Mouse (Mus musculus): ENCODE data around the gene Dnajb4. TPM values are rescaled to one million over a fixed set of nuclear protein-coding genes. Genes with fewer than 3 reads are reported as not detected.

The Dnajb4 gene
- total RNA-seq, 2 experiments from 2014 or later: 75.4 to 78.2 TPM

DNA sequence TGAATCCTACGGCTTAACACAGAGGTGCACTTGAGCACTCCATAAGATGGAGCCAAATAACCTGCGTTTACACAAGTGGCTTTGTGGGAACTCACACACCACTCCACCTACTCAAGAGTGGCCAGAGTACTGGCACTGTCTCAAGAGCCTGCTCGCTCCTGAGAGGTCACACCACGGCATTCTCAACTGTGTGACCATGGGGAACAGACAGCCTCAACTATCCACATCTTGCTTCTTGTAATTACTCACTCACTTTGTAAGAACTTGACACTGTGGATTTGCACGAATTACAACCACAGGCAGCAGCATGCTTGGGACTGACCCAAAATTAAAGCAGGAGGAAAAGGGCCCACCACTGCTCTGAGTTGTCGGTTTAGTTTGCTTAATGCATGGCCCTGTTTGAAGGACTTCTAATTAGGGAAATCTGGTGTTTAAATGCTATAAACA, 18.3 kb downstream of the Dnajb4 start:
- TF ChIP-seq CTCF (IDR thresholded peaks at IDR 0.05): no peak
- intact Hi-C loops (cut with DNase I): loop anchor here (2.0 to 5.0 kb wide), 2 partner anchors 45 to 85 kb away; no protein-coding TSS in a partner anchor
- peak overlapping the region; percentile 79 for H3K4me3 ChIP-seq
- DNase-seq (ENCODE audit: extremely low spot score in 1 of 2, low spot score in 2 of 2): no peak
- peak overlapping the region; percentile 2; the same call in 1 of the 2 replicates for H3K27ac ChIP-seq

- H3K27ac ChIP-seq: no peak overlapping the region
- no peak for TF ChIP-seq CTCF (IDR thresholded peaks at IDR 0.05)
- H3K4me3 ChIP-seq: peak overlapping the region; percentile 79
- no peak for DNase-seq (ENCODE audit: extremely low spot score in 1 of 2, low spot score in 2 of 2)
- intact Hi-C loops (cut with DNase I): loop anchor here (5.0 kb wide), 1 partner anchor 44 kb away; no protein-coding TSS in a partner anchor
These were observed 19.2 kb downstream of the Dnajb4 start for GRCm38 (mm10) chr3:152190679-152191477.

DNA sequence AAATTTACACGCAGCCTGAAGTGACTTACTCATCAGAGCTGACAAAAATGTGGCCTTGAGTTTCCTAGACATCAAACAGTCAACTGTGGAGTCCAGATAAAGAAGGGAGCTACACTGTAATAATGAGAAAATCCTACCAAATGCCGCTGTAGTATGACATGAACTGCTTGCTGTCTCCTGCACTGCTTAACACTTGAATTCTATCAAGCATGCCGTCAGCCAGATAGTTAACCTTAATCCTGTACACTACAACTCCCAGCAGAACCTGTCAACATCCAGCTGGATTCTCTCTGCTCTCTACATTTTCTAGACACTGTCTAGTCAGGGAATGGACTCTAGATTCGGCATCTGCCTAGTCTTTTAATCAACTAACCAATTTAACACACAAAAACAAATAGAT, 20.8 kb downstream of the Dnajb4 start:
- no peak for DNase-seq (ENCODE audit: extremely low spot score in 1 of 2, low spot score in 2 of 2)
- TF ChIP-seq CTCF (IDR thresholded peaks at IDR 0.05): no peak
- H3K27ac ChIP-seq: no peak overlapping the region
- H3K4me3 ChIP-seq: no peak overlapping the region
- intact Hi-C loops (cut with DNase I): no loop called here

DNA sequence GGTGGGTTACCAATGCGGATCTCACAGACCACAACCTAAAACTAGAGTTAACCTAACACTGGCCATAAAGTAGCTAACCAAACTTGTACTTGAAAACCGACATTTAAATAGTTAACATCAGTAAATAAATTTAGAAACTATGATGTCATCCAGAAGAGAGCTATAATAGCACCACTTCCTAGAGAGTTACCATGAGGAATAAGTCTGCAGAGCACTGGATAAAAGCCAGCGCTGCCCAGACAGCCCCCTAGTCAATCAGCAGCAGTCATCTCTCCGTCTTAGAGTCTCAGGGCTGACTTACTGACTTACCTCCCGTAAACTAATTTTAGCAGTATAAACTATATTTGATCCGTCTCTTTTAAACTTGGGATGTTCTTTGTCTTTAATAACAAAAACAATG, 24.0 kb downstream of the Dnajb4 start:
- DNase-seq (ENCODE audit: extremely low spot score in 1 of 2, low spot score in 2 of 2): no peak
- Histone ChIP-seq H3K27ac (no peak overlapping the region), H3K4me3 (no peak overlapping the region)
- intact Hi-C loops (cut with DNase I): no loop called here
- no peak for TF ChIP-seq CTCF (IDR thresholded peaks at IDR 0.05)

DNA sequence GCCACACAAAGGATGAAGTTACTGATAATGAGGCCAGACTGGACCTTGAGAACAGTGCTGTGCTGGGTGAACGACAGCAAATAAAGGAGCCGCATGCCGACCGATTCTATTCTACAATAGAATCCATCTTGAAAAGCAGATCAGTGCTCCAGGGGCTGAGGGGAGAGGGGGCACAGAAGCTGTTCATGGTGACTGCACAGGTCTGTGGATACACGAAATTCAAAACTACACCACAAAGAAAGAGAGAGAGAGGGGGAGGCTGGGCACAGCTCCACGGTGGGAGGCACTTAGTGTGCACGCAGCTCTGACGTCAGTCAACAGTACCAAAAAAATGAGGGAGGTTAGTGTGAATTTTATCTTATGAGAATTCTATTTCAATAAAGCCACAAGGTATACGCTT, 26.6 kb downstream of the Dnajb4 start:
- TF ChIP-seq CTCF (IDR thresholded peaks at IDR 0.05): no peak
- Histone ChIP-seq H3K4me3 (no peak overlapping the region), H3K27ac (no peak overlapping the region)
- DNase-seq (ENCODE audit: extremely low spot score in 1 of 2, low spot score in 2 of 2): no peak
- intact Hi-C loops (cut with DNase I): no loop called here

DNA sequence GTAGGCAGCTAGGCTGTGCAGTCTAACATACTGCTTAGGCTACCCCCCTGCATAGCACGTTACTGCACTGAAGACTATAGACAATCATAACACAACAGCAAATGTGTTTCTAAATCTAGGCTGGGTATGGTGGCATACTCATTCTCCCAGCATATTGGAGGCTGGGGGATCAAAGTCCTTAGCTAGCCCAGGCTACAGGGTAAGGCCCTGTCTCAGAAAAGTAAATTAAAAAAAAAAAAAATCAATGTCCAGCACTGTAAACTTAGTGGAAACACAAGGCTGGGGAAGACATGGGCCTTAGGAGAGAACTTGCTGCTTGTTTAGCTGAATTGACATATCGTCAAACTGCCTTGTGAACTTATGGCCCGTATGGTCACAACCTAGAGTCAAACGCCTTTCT, 29.5 kb downstream of the Dnajb4 start:
- Histone ChIP-seq H3K27ac (no peak overlapping the region), H3K4me3 (no peak overlapping the region)
- intact Hi-C loops (cut with DNase I): no loop called here
- DNase-seq (ENCODE audit: extremely low spot score in 1 of 2, low spot score in 2 of 2): no peak
- TF ChIP-seq CTCF (IDR thresholded peaks at IDR 0.05): no peak

GRCm38 (mm10) chr3:152179285-152179684, 30.8 kb downstream of the Dnajb4 start:
- Histone ChIP-seq H3K27ac (no peak overlapping the region), H3K4me3 (no peak overlapping the region)
- no peak for TF ChIP-seq CTCF (IDR thresholded peaks at IDR 0.05)
- intact Hi-C loops (cut with DNase I): no loop called here
- DNase-seq (ENCODE audit: extremely low spot score in 1 of 2, low spot score in 2 of 2): no peak

DNA sequence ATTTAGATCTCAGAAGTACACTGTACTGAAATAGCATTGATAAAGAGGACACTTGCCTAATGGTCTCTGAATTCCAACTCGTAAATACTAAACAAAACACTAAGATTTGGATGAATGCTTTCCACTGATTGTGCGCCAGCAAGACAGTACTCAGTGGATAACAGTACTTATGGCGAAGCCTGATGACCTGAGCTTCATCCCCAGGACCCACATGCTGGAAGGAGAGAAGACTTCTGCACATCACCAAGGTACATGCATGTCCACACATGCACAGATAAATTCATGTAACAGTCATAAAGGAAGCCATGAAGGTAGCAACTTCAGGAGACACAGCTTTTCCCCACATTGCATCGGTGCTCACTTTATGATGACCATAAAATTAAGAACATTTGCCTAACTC, 31.3 kb downstream of the Dnajb4 start:
- no peak for TF ChIP-seq CTCF (IDR thresholded peaks at IDR 0.05)
- no peak for DNase-seq (ENCODE audit: extremely low spot score in 1 of 2, low spot score in 2 of 2)
- intact Hi-C loops (cut with DNase I): no loop called here
- Histone ChIP-seq H3K27ac (no peak overlapping the region), H3K4me3 (no peak overlapping the region)

DNA sequence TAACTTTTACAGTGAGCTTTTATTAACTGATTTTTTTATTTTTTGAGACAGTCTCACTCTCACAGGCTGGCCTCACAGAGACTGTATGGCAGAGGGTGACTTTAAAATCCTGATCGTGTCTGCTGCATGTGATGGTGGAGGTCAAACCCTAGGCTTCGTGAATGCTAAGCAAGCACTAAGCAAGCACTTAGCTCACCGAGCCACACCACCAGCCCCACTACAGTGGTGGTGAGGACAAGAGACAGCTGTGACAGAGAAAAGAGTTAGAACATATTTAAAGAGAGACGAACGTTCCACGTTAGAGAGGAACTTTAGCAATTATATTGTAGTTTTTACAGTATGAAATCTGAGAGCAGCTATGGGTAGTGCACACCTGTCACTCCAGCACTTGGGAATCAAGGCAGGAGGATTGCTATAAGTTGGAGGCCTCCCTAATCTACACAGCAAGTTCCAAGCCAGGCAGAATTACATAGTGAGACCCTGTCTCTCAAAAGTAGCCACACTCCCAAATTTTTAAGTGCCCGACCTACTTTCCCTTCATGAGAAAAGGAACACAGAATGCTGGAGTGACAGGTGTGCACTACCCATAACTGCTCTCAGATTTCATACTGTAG, 37.7 kb downstream of the Dnajb4 start:
- no peak for DNase-seq (ENCODE audit: extremely low spot score in 1 of 2, low spot score in 2 of 2)
- intact Hi-C loops (cut with DNase I): no loop called here
- no peak for TF ChIP-seq CTCF (IDR thresholded peaks at IDR 0.05)
- Histone ChIP-seq H3K4me3 (no peak overlapping the region), H3K27ac (no peak overlapping the region)

DNA sequence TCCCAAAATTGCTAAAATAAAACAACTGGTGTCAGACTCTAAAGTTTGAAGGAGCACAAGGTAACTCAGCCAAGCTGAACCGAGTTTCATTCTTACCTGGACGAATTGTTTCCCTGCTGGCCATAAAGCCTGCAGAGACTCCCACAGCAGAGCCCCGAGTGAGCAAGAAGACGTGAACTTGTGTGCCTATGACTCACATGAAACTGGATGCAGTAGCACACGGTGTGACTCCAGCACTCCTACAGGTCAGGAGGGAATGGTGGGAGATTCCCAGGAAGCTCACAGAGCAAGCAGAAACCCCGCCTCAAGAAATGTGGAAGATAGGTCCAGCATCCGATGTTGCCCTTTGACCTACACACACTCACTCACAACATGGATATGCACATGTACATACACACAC, 38.2 kb downstream of the Dnajb4 start:
- no peak overlapping the region for H3K27ac ChIP-seq
- intact Hi-C loops (cut with DNase I): no loop called here
- no peak overlapping the region for H3K4me3 ChIP-seq
- no peak for TF ChIP-seq CTCF (IDR thresholded peaks at IDR 0.05)
- DNase-seq (ENCODE audit: extremely low spot score in 1 of 2, low spot score in 2 of 2): no peak

DNA sequence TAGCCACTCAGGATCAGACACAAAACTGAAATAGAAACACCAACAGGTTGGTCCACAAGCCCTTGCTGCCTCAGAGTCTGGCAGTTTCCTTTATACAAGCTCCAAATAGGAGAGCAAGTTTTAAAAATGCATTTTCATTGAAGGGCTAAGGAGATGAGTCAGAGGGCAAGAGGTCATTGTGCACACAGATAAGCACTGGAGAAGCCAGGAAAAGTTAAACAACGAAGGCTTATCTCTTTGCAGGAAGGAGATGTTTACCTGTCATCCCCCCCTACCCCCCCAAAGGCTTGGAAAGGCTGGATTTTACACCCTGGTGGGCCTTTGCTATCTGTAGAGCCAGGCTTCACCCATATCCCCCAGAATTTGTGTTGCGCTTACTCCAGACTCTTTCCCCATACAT, 38.9 kb downstream of the Dnajb4 start:
- TF ChIP-seq CTCF (IDR thresholded peaks at IDR 0.05): no peak
- Histone ChIP-seq H3K27ac (no peak overlapping the region), H3K4me3 (no peak overlapping the region)
- intact Hi-C loops (cut with DNase I): no loop called here
- no peak for DNase-seq (ENCODE audit: extremely low spot score in 1 of 2, low spot score in 2 of 2)

DNA sequence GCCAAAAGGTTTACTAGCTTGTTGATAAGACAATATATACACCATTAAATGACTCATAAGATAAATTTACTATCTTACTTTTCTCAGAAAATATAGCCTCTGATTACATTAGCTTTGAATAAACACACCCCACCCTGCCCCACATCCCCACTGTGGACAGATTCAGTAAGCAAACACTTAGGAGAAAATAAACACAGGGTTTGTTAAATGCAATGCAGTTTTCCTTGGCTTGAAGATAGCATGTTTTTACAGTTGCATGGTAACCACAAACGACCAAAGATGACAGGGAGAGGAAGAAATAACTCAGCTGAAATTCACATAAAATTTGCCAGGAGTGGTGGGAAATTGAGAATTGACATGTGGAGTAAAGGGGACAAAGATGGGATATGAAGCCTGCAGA, 39.7 kb downstream of the Dnajb4 start:
- TF ChIP-seq CTCF (IDR thresholded peaks at IDR 0.05): no peak
- DNase-seq (ENCODE audit: extremely low spot score in 1 of 2, low spot score in 2 of 2): no peak
- H3K27ac ChIP-seq: no peak overlapping the region
- intact Hi-C loops (cut with DNase I): no loop called here
- H3K4me3 ChIP-seq: no peak overlapping the region

GRCm38 (mm10) chr3:152168007-152168406, 42.1 kb downstream of the Dnajb4 start:
- H3K27ac ChIP-seq: no peak overlapping the region
- DNase-seq (ENCODE audit: extremely low spot score in 1 of 2, low spot score in 2 of 2): no peak
- TF ChIP-seq CTCF (IDR thresholded peaks at IDR 0.05): no peak
- H3K4me3 ChIP-seq: no peak overlapping the region
- intact Hi-C loops (cut with DNase I): no loop called here
